Mouse (Mus musculus): ENCODE results near the gene Arhgap28. TPM values are rescaled to one million over a fixed set of nuclear protein-coding genes. Genes with fewer than 3 reads are reported as not detected.
"Not testable (repeated sequence)": the region's sequence is repeated elsewhere in the genome, so short reads cannot be mapped to it uniquely, and the experiment has no call there.

Arhgap28 gene
- total and polyA plus RNA-seq, 2 experiments from 2014 or later: 3.6 to 8.6 TPM

- no peak overlapping the region for H3K27ac ChIP-seq (ENCODE audit: low read depth, low read length)
- H3K4me1 ChIP-seq (ENCODE audit: insufficient read depth): peaks cover 4% of the 10 kb centered on the region
- H3K9ac ChIP-seq: no peak overlapping the region
- peak; percentile 38 for DNase-seq
- H3K4me3 ChIP-seq (ENCODE audit: low read depth, low read length): no peak overlapping the region
- TF ChIP-seq CTCF (IDR thresholded peaks at IDR 0.05; ENCODE audit: low read depth): no peak
- no peak for ATAC-seq
- no peaks in the 10 kb centered on the region for H3K27me3 ChIP-seq (ENCODE audit: insufficient read depth, low read length)
- 41% methylated on average over 9 of the region's 9 CpGs for WGBS
- H3K9me3 ChIP-seq (ENCODE audit: low read length): no peaks in the 10 kb centered on the region
- no peak overlapping the region for H3K4me2 ChIP-seq (ENCODE audit: low read depth)
- H3K36me3 ChIP-seq (ENCODE audit: insufficient read depth): no peaks in the 10 kb centered on the region
These were observed 137.9 kb downstream of the Arhgap28 start for GRCm38 (mm10) chr17:67866026-67866425.

DNA sequence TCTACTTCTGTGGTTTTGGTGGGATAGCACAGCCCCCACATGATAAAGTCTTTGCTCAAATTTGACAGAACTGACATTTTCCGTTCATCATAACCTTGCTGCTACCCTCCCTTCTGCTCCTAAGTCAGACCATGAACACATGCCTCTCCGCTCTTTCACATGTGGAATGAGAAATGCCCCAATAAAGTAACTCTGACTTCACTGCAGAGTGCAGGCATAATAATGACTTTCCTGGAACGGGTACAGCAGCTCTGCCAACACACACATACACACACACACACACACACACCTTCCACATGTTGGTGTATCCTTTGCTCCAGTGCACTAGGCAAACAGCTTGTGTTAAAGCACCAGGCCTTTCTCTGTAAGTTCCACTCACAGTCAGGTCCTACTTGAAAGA, 139.0 kb downstream of the Arhgap28 start:
- no peak overlapping the region for H3K4me2 ChIP-seq (ENCODE audit: low read depth)
- H3K4me1 ChIP-seq (ENCODE audit: insufficient read depth): peaks cover 4% of the 10 kb centered on the region
- H3K36me3 ChIP-seq (ENCODE audit: insufficient read depth): no peaks in the 10 kb centered on the region
- no peak overlapping the region for H3K27ac ChIP-seq (ENCODE audit: low read depth, low read length)
- no peak overlapping the region for H3K4me3 ChIP-seq (ENCODE audit: low read depth, low read length)
- no peak for TF ChIP-seq CTCF (IDR thresholded peaks at IDR 0.05; ENCODE audit: low read depth)
- 97% methylated on average over 3 of the region's 3 CpGs for WGBS
- H3K9me3 ChIP-seq (ENCODE audit: low read length): no peaks in the 10 kb centered on the region
- H3K9ac ChIP-seq: no peak overlapping the region
- ATAC-seq: no peak
- H3K27me3 ChIP-seq (ENCODE audit: insufficient read depth, low read length): no peaks in the 10 kb centered on the region
- DNase-seq: no peak

DNA sequence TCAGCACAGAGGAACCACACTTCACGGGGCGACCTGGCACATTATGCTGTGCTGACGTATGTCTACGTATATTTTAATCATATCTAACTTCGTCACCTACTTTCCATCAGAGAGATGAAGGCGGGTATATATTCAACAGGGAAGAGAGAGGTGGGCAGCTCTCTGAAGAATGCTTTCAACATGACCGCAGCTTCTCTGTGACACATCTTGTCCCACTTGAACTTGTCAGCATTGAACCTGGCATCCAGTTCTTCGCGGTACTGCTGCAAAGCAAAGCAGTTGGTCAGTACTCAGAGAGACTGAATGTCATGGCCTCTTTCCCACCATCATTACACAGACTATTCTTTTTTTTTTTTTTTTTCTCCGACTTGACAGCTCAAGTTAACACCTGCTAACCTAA, 139.6 kb downstream of the Arhgap28 start:
- Histone ChIP-seq H3K4me3 (ENCODE audit: low read depth, low read length) (no peak overlapping the region), H3K4me1 (ENCODE audit: insufficient read depth) (peaks cover 4% of the 10 kb centered on the region), H3K9ac (no peak overlapping the region), H3K9me3 (ENCODE audit: low read length) (no peaks in the 10 kb centered on the region), H3K27ac (ENCODE audit: low read depth, low read length) (no peak overlapping the region), H3K27me3 (ENCODE audit: insufficient read depth, low read length) (no peaks in the 10 kb centered on the region), H3K36me3 (ENCODE audit: insufficient read depth) (no peaks in the 10 kb centered on the region), H3K4me2 (ENCODE audit: low read depth) (no peak overlapping the region)
- WGBS: 94% methylated on average over 10 of the region's 10 CpGs
- no peak for ATAC-seq
- TF ChIP-seq CTCF (IDR thresholded peaks at IDR 0.05; ENCODE audit: low read depth): no peak
- DNase-seq: no peak

- H3K27ac ChIP-seq (ENCODE audit: low read depth, low read length): no peak overlapping the region
- DNase-seq: peak; percentile 89
These were observed 142.0 kb downstream of the Arhgap28 start for GRCm38 (mm10) chr17:67861744-67862535.

DNA sequence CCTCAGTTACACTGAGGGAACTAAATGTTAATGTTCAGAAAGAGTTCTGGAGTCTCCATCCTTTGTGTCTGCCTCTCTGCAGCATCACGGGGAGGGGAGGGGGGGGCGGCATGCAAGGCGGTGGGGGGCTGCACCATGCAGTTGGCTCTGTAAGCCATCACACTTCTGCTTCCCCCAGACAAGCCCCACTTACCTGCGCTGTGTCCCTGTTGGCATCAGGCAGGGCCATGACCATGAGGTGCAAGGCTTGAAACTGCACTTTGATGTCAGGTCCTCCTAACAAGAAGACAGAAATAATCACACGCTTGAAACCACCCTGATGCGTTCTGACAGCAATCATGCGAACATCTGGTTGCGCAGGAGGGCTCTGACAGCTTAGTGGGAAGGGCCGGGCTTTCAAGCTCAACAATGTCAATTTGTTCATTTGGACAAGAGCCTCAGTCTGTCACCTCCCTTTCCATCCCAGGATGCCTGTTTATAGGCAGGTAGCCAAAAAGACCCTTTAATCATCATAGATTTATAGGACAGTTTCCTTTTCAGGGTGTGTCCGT, 142.8 kb downstream of the Arhgap28 start:
- Histone ChIP-seq H3K36me3 (ENCODE audit: insufficient read depth) (no peaks in the 10 kb centered on the region), H3K4me3 (ENCODE audit: low read depth, low read length) (no peak overlapping the region), H3K9ac (no peak overlapping the region), H3K9me3 (ENCODE audit: low read length) (no peaks in the 10 kb centered on the region), H3K4me1 (ENCODE audit: insufficient read depth) (peaks cover 4% of the 10 kb centered on the region), H3K4me2 (ENCODE audit: low read depth) (no peak overlapping the region), H3K27ac (ENCODE audit: low read depth, low read length) (no peak overlapping the region), H3K27me3 (ENCODE audit: insufficient read depth, low read length) (no peaks in the 10 kb centered on the region)
- DNase-seq (no peak), ATAC-seq (no peak)
- TF ChIP-seq CTCF (IDR thresholded peaks at IDR 0.05; ENCODE audit: low read depth): no peak
- WGBS: 73% methylated on average over 10 of the region's 10 CpGs

More at GRCm38 (mm10) chr17:67861744-67862535, 142.0 kb downstream of the Arhgap28 start:
- H3K36me3 ChIP-seq (ENCODE audit: insufficient read depth): no peaks in the 10 kb centered on the region
- H3K4me1 ChIP-seq (ENCODE audit: insufficient read depth): peaks cover 4% of the 10 kb centered on the region
- TF ChIP-seq CTCF (IDR thresholded peaks at IDR 0.05; ENCODE audit: low read depth): peak; percentile 99
- no peaks in the 10 kb centered on the region for H3K9me3 ChIP-seq (ENCODE audit: low read length)
- no peaks in the 10 kb centered on the region for H3K27me3 ChIP-seq (ENCODE audit: insufficient read depth, low read length)
- H3K4me2 ChIP-seq (ENCODE audit: low read depth): no peak overlapping the region
- peak; percentile 91 for ATAC-seq
- no peak overlapping the region for H3K9ac ChIP-seq
- H3K4me3 ChIP-seq (ENCODE audit: low read depth, low read length): no peak overlapping the region
- WGBS: 76% methylated on average over 16 of the region's 16 CpGs

- H3K4me1 ChIP-seq (ENCODE audit: insufficient read depth); H3K9me3 ChIP-seq (ENCODE audit: low read length); H3K27me3 ChIP-seq (ENCODE audit: insufficient read depth, low read length); H3K9ac ChIP-seq; H3K4me3 ChIP-seq (ENCODE audit: low read depth, low read length); H3K36me3 ChIP-seq (ENCODE audit: insufficient read depth); H3K27ac ChIP-seq (ENCODE audit: low read depth, low read length); ATAC-seq; DNase-seq; H3K4me2 ChIP-seq (ENCODE audit: low read depth): not testable (repeated sequence)
- WGBS: 94% methylated on average over 2 of the region's 2 CpGs
These were observed 162.4 kb downstream of the Arhgap28 start for GRCm38 (mm10) chr17:67841494-67841893.

DNA sequence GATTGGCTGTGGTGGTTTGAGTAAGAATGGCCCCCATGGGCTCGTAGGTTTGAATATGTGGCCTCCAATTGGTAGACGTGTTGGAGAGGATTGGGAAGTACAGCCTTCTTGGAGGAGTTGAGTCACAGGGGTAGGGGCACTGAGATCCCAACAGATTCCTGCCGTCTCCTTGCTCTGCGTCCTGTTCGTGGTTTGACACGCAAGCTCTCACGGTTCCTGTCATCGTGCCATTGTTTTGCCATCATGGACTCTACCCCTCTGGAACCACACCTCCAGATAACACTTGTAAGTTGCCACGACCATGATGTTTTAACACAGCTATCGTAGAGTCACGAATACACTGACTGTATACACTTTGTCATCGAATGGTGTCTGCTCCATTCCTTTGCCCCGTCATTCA, 165.0 kb downstream of the Arhgap28 start:
- no peak for TF ChIP-seq CTCF (IDR thresholded peaks at IDR 0.05; ENCODE audit: low read depth)
- WGBS: 86% methylated on average over 13 of the region's 13 CpGs
- no peaks in the 10 kb centered on the region for H3K36me3 ChIP-seq (ENCODE audit: insufficient read depth)

More for the DNA sequence above, 165.0 kb downstream of the Arhgap28 start:
- Histone ChIP-seq H3K9ac (no peak overlapping the region), H3K9me3 (ENCODE audit: low read length) (no peaks in the 10 kb centered on the region), H3K4me2 (ENCODE audit: low read depth) (no peak overlapping the region), H3K4me3 (ENCODE audit: low read depth, low read length) (no peak overlapping the region), H3K4me1 (ENCODE audit: insufficient read depth) (no peaks in the 10 kb centered on the region), H3K27ac (ENCODE audit: low read depth, low read length) (no peak overlapping the region), H3K27me3 (ENCODE audit: insufficient read depth, low read length) (no peaks in the 10 kb centered on the region; the same call in 1 of the 2 replicates)
- DNase-seq (no peak), ATAC-seq (no peak)

Measured in forebrain, postnatal 0 days (tissue).